Mouse (Mus musculus) c-Kit-negative CD71-positive TER-119-positive erythroid progenitor cells, embryonic 14.5 days (primary cell): ENCODE measurements around the gene Bcor.
A peak's percentile ranks its signal among the peaks of the same experiment; 100 is the strongest.

Experiments
- DNase-seq: peaks from one replicate; pipeline ENCODE4 v3.0.0-alpha.2; 2013; ENCODE audit warnings: low read depth, low spot score

Bcor gene

DNA sequence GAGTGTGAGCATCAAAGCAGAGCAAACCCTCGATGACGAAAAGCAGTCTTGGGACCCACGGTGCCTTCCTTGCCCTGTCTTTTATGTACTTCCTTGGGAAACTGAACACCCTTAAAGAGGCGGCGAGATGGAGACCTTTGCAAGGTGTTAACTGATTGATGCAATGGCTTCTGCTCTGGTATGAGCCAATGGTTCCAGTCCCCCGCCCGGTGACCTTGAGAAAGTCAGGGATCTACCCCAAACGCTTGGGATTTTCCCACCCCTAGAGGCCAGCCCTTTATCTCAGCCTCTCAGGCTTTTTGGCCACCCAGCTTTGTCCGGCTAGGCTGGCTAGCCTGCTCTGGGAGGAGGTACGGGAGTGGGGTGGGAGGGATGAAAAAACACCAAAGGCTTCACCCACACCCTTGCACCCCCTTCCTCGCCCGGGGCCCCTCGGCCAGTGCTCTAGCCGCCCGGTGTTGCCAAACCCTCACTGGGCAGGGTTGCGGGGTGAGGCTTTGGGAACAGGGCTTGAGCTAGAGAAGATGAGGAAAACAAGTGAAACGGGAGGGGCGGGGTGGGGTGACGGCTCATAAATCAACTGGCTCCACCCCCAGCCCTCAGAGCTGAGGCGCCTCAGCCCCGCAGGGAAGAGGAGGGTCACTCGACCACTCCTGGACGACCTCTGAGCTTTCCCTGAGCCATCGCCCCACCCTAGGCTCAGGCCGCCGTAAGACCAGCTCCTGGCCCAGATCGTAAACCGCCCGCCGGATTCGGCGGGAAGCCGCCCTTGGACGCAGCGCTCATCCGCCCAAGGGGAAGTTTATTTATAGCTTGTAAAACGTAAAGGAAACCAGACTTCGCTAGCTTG, 154.7 kb downstream of the Bcor start:
- peak; percentile 60 for DNase-seq

- no peak for DNase-seq
Observed at GRCm38 (mm10) chrX:12004416-12004815, 155.7 kb downstream of the Bcor start.

- no peak for DNase-seq
Observed at GRCm38 (mm10) chrX:12003947-12004346, 156.2 kb downstream of the Bcor start.

DNA sequence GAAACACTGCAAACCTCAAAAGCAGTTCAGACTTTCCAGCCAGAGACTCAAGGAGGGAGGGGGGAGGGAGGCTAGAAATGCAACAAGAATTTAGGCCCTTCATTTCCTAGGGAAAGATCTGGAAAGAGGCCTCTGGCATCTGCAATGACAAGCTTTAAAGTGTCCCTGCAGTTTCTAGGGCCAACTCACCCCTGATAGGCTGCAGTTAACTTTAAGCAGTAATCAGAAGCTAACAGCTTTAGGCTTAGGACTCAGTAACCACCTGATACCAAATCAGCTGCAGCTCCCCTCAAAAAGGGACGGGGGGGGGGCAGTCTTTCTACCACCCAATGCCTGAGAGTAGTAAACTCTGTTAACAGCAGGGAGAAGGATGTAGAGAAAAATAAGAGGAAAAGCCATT, 156.6 kb downstream of the Bcor start:
- DNase-seq: no peak

GRCm38 (mm10) chrX:12003106-12003505, 157.0 kb downstream of the Bcor start:
- DNase-seq: no peak

DNA sequence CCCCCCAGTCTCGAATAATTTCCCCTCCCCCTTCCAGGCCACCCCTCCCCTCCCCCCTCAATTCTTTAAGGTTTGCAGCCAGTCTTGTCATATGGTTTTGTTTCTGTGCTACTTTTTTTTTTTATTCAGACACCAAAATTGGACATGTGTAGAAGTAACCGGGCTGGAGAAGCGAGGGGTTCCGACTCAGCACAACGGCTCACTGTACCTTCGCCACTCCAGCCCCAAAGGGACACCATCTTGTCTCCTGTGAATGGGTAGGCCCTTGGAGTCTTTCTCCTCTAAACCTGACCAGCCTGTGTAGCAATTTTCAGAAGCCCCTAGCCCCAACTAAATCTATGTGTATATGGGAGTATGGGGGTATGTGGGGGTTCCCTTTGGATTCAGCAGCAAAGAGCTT, 157.6 kb downstream of the Bcor start:
- DNase-seq: no peak

GRCm38 (mm10) chrX:12001969-12002368, 158.2 kb downstream of the Bcor start:
- DNase-seq: no peak

DNA sequence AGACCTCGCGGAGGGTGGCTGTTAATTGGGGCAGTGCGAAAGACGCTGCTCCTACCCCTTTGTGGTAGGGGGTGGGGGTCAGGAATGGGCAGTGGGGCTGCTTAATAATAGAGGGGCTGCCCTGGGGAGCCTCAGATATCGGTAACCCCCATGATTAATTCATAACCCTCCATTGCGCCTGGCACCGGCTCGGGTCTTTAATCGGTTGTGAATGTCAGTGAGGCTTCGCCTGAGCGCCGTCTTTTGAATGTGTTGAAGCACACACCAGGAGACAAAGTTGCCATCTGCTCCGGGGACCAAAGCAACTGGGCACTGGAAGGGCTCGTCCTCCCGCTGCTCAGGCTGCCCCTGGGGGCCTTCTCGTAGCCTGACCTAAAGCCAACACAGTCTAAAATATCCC, 158.8 kb downstream of the Bcor start:
- no peak for DNase-seq

DNA sequence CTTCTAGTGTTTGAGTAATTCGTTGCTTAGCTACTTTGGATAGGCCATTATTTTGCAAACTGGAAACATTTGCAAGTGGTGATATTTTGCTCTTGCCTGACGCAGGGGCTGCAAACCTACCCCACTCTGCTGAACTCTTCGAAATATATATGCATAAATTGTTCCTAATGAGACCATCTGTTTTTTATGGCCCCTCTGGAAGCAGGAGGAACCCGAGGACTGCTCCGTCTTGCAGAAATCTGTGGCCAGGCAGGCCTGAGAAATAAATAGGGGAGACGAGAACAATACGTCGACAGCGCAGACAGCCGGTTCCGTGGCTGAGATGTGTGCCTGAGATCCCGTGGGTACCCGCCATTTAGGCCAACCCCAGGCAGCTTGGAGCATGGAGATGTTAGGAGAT, 159.5 kb downstream of the Bcor start:
- no peak for DNase-seq

DNA sequence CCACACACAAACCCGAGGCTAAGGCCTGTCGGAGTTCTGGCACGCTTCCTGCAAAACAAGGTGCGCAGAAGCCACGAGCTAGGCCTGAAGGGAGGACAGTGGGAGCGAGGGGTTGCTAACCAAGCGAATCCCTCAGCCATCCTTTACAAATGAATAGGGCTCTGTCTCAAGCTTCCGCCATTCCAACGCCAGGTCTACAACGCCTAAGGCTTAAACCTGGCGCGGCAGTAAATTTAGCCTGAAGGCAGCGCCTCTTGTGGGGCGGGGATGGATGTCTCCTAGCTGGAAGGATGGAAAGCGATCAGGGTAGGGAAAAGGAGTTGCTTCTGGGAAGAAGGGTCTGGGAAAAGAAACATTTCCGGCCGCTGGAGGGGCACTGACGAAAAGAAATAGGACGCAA, 160.2 kb downstream of the Bcor start:
- no peak for DNase-seq

DNA sequence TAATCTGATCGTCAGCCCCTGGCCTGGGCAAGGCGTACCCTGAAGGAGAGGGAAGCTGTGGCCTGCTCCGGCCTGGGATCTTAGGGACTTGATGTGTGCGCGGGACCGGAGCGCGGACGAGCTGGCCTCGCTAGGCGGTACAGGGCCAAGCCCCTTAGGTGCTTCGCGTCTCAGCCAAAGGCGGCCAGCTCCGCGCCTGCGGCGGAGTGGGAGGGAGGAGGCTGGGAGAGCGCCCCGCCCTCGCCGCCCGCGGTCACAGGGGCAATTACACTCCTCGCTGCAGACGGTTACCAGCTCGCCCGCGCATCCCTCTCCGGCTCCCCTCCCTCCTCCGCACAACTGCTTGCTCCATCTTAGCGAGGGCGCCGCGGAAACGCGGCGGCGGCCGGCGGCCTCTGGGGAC, 161.2 kb downstream of the Bcor start:
- DNase-seq: peak; percentile 61

GRCm38 (mm10) chrX:11996891-11997290, 163.3 kb downstream of the Bcor start:
- no peak for DNase-seq

- DNase-seq: no peak
Observed at GRCm38 (mm10) chrX:11996489-11996888, 163.7 kb downstream of the Bcor start.

- DNase-seq: no peak
Observed at GRCm38 (mm10) chrX:11993641-11994419, 166.3 kb downstream of the Bcor start.

GRCm38 (mm10) chrX:11989471-11989870, 170.7 kb downstream of the Bcor start:
- DNase-seq: no peak

DNA sequence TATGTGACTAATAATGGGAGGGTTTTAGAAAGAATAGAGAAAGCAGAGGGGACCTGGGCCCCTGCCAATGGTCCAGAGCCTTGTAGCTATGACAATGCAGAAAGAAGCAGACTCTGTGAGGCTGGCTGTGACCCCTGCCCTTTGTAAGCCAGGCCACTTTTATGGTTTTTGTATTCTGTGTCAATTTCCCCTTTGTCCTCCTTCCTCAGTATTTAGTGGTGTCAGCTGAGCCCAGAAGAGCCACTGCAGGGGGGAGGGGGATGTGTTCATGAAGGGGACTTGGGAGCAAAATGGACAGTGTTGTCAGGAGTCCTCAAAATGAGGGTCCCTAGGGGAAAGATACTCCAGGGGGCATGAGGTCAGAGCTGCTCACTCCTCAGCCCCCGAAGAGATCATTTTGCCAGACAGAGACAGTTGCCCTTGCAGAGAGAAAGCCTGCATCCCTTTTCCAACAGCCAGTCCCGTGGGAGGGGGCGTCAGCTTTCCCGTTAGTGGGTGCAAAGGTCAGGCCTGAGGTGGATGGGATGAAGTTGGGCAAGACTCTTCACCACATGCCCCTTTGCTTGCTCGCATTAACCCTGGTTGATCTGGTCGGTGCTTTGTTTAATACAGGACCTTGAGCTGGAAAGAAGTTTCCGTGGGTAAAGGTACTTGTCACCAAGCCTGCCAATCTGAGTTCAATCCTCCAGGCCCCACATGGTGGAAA, 171.8 kb downstream of the Bcor start:
- no peak for DNase-seq

- no peak for DNase-seq
Observed at GRCm38 (mm10) chrX:11987602-11988001, 172.6 kb downstream of the Bcor start.
